Mouse (Mus musculus): Measurements from ENCODE around the gene Olfr1371.

Olfr1371 gene

GRCm38 (mm10) chr11:52213887-52214286 is at the start of gene Olfr1371:
Olfr1371 (minus strand) TSS chr11:52213987.
- DNase-seq (ENCODE audit: low read depth, low spot score) = no peak

- no peak for DNase-seq (ENCODE audit: low read depth, low spot score)
These were observed 48.6 kb upstream of the Olfr1371 start for GRCm38 (mm10) chr11:52262338-52262737.

- no peak for DNase-seq (ENCODE audit: low read depth, low spot score)
These were observed 48.1 kb upstream of the Olfr1371 start for GRCm38 (mm10) chr11:52261937-52262336.

- DNase-seq (ENCODE audit: low read depth, low spot score) = no peak
These were observed 47.1 kb upstream of the Olfr1371 start for GRCm38 (mm10) chr11:52260878-52261277.

- no peak for DNase-seq (ENCODE audit: low read depth, low spot score)
These were observed 44.9 kb upstream of the Olfr1371 start for GRCm38 (mm10) chr11:52258711-52259110.

GRCm38 (mm10) chr11:52257376-52257775 is 43.6 kb upstream of the Olfr1371 start:
- no peak for DNase-seq (ENCODE audit: low read depth, low spot score)

GRCm38 (mm10) chr11:52255077-52255476 is 41.3 kb upstream of the Olfr1371 start:
- DNase-seq (ENCODE audit: low read depth, low spot score) = no peak

GRCm38 (mm10) chr11:52253674-52254375 is 40.0 kb upstream of the Olfr1371 start:
- DNase-seq (ENCODE audit: low read depth, low spot score) = peak; percentile 34

- DNase-seq (ENCODE audit: low read depth, low spot score) = no peak
These were observed 38.9 kb upstream of the Olfr1371 start for GRCm38 (mm10) chr11:52252692-52253091.

GRCm38 (mm10) chr11:52251770-52252169 is 38.0 kb upstream of the Olfr1371 start:
- no peak for DNase-seq (ENCODE audit: low read depth, low spot score)

- no peak for DNase-seq (ENCODE audit: low read depth, low spot score)
These were observed 35.7 kb upstream of the Olfr1371 start for GRCm38 (mm10) chr11:52249452-52249851.

- DNase-seq (ENCODE audit: low read depth, low spot score) = no peak
These were observed 27.2 kb upstream of the Olfr1371 start for GRCm38 (mm10) chr11:52240898-52241542.

- DNase-seq (ENCODE audit: low read depth, low spot score) = no peak
These were observed 20.7 kb upstream of the Olfr1371 start for GRCm38 (mm10) chr11:52234509-52234908.

GRCm38 (mm10) chr11:52233906-52234305 is 20.1 kb upstream of the Olfr1371 start:
- DNase-seq (ENCODE audit: low read depth, low spot score) = no peak

GRCm38 (mm10) chr11:52233043-52233653 is 19.4 kb upstream of the Olfr1371 start:
- DNase-seq (ENCODE audit: low read depth, low spot score) = no peak

- peak; percentile 84 for DNase-seq (ENCODE audit: low read depth, low spot score)
These were observed 18.1 kb upstream of the Olfr1371 start, which contains the start of gene Skp1a for GRCm38 (mm10) chr11:52231606-52232541. Skp1a (plus strand) TSS chr11:52231995.

GRCm38 (mm10) chr11:52230694-52231093 is 16.9 kb upstream of the Olfr1371 start:
- DNase-seq (ENCODE audit: low read depth, low spot score) = no peak

GRCm38 (mm10) chr11:52228722-52229448 is 15.1 kb upstream of the Olfr1371 start:
- DNase-seq (ENCODE audit: low read depth, low spot score) = no peak

GRCm38 (mm10) chr11:52227466-52228226 is 13.9 kb upstream of the Olfr1371 start:
- DNase-seq (ENCODE audit: low read depth, low spot score) = no peak

- no peak for DNase-seq (ENCODE audit: low read depth, low spot score)
These were observed 13.3 kb upstream of the Olfr1371 start for GRCm38 (mm10) chr11:52227053-52227452.

Measured in retina, adult 2 months (tissue).